24 mouse cellular contexts compared by ENCODE assay signal in the genomic region with DNA sequence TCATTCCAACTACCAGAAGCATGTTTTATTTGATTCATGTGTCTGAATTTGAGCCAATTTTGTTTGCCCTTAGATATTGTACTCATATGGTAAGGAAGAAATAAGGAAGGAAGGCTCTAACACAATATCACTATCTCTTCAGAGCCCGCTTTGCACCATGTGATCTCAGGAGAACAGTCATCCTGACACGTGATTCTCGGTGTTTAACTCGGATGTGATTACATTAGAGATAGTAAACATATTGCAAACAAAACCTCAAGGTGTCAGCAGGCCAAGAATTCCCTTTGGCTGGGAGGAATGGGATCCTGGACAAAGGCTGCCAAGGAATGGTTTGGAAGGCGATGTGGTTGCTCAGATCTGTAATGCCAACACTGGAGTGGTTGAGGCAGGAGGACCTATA. TPM values are rescaled to one million over a fixed set of nuclear protein-coding genes. Genes with fewer than 3 reads are reported as not detected.
A peak's percentile ranks its signal among the peaks of the same experiment; 100 is the strongest.
DNase-seq lines count a peak whose midpoint lies in the region; ATAC-seq and TF ChIP-seq lines count a peak whose summit lies in the region.
"Had no signal": no experiment of that assay in that cellular context is flagged by ENCODE, and none has a peak within 500 bp of the region (broad histone marks: within the 10 kb centered on the region; RNA-seq: fewer than 3 reads in every experiment).

No protein-coding gene starts in this region.

- no peak for ATAC-seq in liver, postnatal 0 days
- no peak for ATAC-seq in midbrain, postnatal 0 days (ENCODE audit: low FRiP score)
- ATAC-seq in forebrain, embryonic 11.5 days (replicated peaks; ENCODE audit: low FRiP score): no peak
- ATAC-seq: activated CD4-positive, CD25-positive, alpha-beta regulatory T cell, adult 4 months; CD4-positive, CD25-positive, alpha-beta regulatory T cell, adult 4 months; forebrain, embryonic 14.5 days; forebrain, embryonic 16.5 days; Patski had no signal

- no peak for TF ChIP-seq POLR2A in liver, adult 2 months (IDR thresholded peaks at IDR 0.05; ENCODE audit: extremely low read depth, insufficient read depth, low read length)
- TF ChIP-seq POLR2A in MEL (IDR thresholded peaks at IDR 0.05; ENCODE audit: control insufficient read depth in 1 of 2, insufficient read depth in 1 of 2, low read depth in 1 of 2, low read length in 2 of 2, poor library complexity in 1 of 2): no peak

- peaks cover 9% of the 10 kb centered on the region for H3K4me1 ChIP-seq in liver, adult 2 months (ENCODE audit: control insufficient read depth, insufficient read depth, low read length)
- H3K4me1 ChIP-seq in liver, postnatal 0 days (ENCODE audit: insufficient read depth): no peaks in the 10 kb centered on the region
- H3K4me1 ChIP-seq in MEL (ENCODE audit: control insufficient read depth in 1 of 2, insufficient read depth in 2 of 2, low read length in 2 of 2): peaks cover 3 to 5% of the 10 kb centered on the region in 2 experiments; a peak in 3 of 4 replicates
- H3K4me1 ChIP-seq in midbrain, postnatal 0 days (ENCODE audit: insufficient read depth, low read length): no peaks in the 10 kb centered on the region
- no peaks in the 10 kb centered on the region for H3K4me1 ChIP-seq in forebrain, embryonic 11.5 days (replicated peaks; ENCODE audit: control insufficient read depth, insufficient read depth, low read length)
- H3K4me1 ChIP-seq: embryonic facial prominence, embryonic 10.5 days; embryonic facial prominence, embryonic 12.5 days; forebrain, embryonic 12.5 days had no signal

- peak; percentile 75 for DNase-seq in liver, adult 2 months (ENCODE audit: extremely low read depth, low read depth, low spot score)
- no peak for DNase-seq in liver, postnatal 0 days
- peak; percentile 69 for DNase-seq in MEL (ENCODE audit: low read depth, low spot score)
- no peak for DNase-seq in midbrain, postnatal 0 days (ENCODE audit: low spot score)
- DNase-seq in forebrain, embryonic 11.5 days (ENCODE audit: low spot score): no peak
- DNase-seq: adrenal gland, adult 8-10 months; adrenal gland, postnatal 14 days; adrenal gland, postnatal 36 days; cerebellum, adult 11-12 months; cerebellum, adult 2 months; cerebellum, adult 9-10 months; cerebellum, postnatal 10 days; cerebellum, postnatal 25 days had no signal

- H3K9me3 ChIP-seq in liver, postnatal 0 days (ENCODE audit: low read length): no peaks in the 10 kb centered on the region
- H3K9me3 ChIP-seq in MEL (replicated peaks; ENCODE audit: insufficient read depth, low read length): no peaks in the 10 kb centered on the region
- no peaks in the 10 kb centered on the region for H3K9me3 ChIP-seq in midbrain, postnatal 0 days (ENCODE audit: low read length)
- no peaks in the 10 kb centered on the region for H3K9me3 ChIP-seq in forebrain, embryonic 11.5 days (ENCODE audit: control insufficient read depth, low read length)
- H3K9me3 ChIP-seq: embryonic facial prominence, embryonic 10.5 days; embryonic facial prominence, embryonic 12.5 days; forebrain, embryonic 12.5 days; G1E had no signal

- H3K9ac ChIP-seq in liver, adult 2 months (ENCODE audit: low read depth, low read length): no peak overlapping the region
- H3K9ac ChIP-seq in liver, postnatal 0 days (replicated peaks): no peak overlapping the region
- no peak overlapping the region for H3K9ac ChIP-seq in MEL (ENCODE audit: control insufficient read depth, low read depth, low read length, poor library complexity, severe bottlenecking)
- H3K9ac ChIP-seq in midbrain, postnatal 0 days (replicated peaks; ENCODE audit: low read length, poor library complexity, severe bottlenecking): no peak overlapping the region
- no peak overlapping the region for H3K9ac ChIP-seq in forebrain, embryonic 11.5 days (ENCODE audit: low read length)
- H3K9ac ChIP-seq: embryonic facial prominence, embryonic 12.5 days; forebrain, embryonic 12.5 days had no signal

- TF ChIP-seq EP300 in liver, postnatal 0 days (IDR thresholded peaks at IDR 0.05; ENCODE audit: low read depth): no peak
- TF ChIP-seq EP300 in MEL (IDR thresholded peaks at IDR 0.05; ENCODE audit: low read depth in 1 of 2, low read length in 2 of 2): peak; percentile 49 to 72; a peak in 3 of 4 replicates

- no peak for TF ChIP-seq CTCF in liver, adult 2 months (IDR thresholded peaks at IDR 0.05; ENCODE audit: low read depth, low read length)
- TF ChIP-seq CTCF in liver, postnatal 0 days (IDR thresholded peaks at IDR 0.05; ENCODE audit: low read depth): no peak
- TF ChIP-seq CTCF in MEL (IDR thresholded peaks at IDR 0.05 in 2 of 3, conservative IDR thresholded peaks at IDR 0.05 in 1 of 3; ENCODE audit: control insufficient read depth in 1 of 3, insufficient read depth in 1 of 3, low read depth in 2 of 3, low read length in 3 of 3, poor library complexity in 1 of 3, severe bottlenecking in 1 of 3): no peak
- no peak for TF ChIP-seq CTCF in midbrain, postnatal 0 days (IDR thresholded peaks at IDR 0.05)

- no peak for TF ChIP-seq RAD21 in MEL (IDR thresholded peaks at IDR 0.05; ENCODE audit: low read depth, low read length)

- H3K27me3 ChIP-seq in liver, adult 2 months (ENCODE audit: control insufficient read depth, insufficient read depth, low read length): no peaks in the 10 kb centered on the region
- H3K27me3 ChIP-seq in liver, postnatal 0 days (ENCODE audit: insufficient read depth, low read length): no peaks in the 10 kb centered on the region
- H3K27me3 ChIP-seq in MEL (ENCODE audit: control insufficient read depth in 1 of 2, insufficient read depth in 2 of 2, low read length in 2 of 2): no peaks in the 10 kb centered on the region
- no peaks in the 10 kb centered on the region for H3K27me3 ChIP-seq in midbrain, postnatal 0 days (ENCODE audit: insufficient read depth, low read length)
- H3K27me3 ChIP-seq in forebrain, embryonic 11.5 days (ENCODE audit: control insufficient read depth, insufficient read depth, low read length): no peaks in the 10 kb centered on the region
- H3K27me3 ChIP-seq: CH12.LX; embryonic facial prominence, embryonic 12.5 days; forebrain, embryonic 12.5 days; Patski had no signal

- no peak overlapping the region for H3K4me3 ChIP-seq in liver, adult 2 months (ENCODE audit: insufficient read depth, low read depth, low read length)
- no peak overlapping the region for H3K4me3 ChIP-seq in liver, postnatal 0 days (ENCODE audit: low read depth, low read length)
- no peak overlapping the region for H3K4me3 ChIP-seq in MEL (ENCODE audit: control insufficient read depth in 1 of 2, insufficient read depth in 1 of 2, low read depth in 2 of 2, low read length in 2 of 2)
- no peak overlapping the region for H3K4me3 ChIP-seq in midbrain, postnatal 0 days (ENCODE audit: low read depth, low read length)
- H3K4me3 ChIP-seq in forebrain, embryonic 11.5 days (ENCODE audit: low read depth, low read length): no peak overlapping the region
- H3K4me3 ChIP-seq: embryonic facial prominence, embryonic 10.5 days; embryonic facial prominence, embryonic 12.5 days; forebrain, embryonic 12.5 days had no signal

- 21% methylated on average over 5 of the region's 5 CpGs for WGBS in liver, adult 2 months
- 74% methylated on average over 5 of the region's 5 CpGs for WGBS in liver, postnatal 0 days (ENCODE audit: insufficient replicate concordance)
- WGBS in midbrain, postnatal 0 days: 89% methylated on average over 5 of the region's 5 CpGs
- 87% methylated on average over 5 of the region's 5 CpGs for WGBS in forebrain, embryonic 11.5 days

- peaks cover 22% of the 10 kb centered on the region for H3K36me3 ChIP-seq in liver, adult 2 months (ENCODE audit: control insufficient read depth, insufficient read depth, low read length)
- peaks cover 10% of the 10 kb centered on the region for H3K36me3 ChIP-seq in liver, postnatal 0 days (replicated peaks; ENCODE audit: insufficient read depth, low read length)
- peaks cover 0 to 7% of the 10 kb centered on the region in 2 experiments; a peak in 3 of 4 replicates for H3K36me3 ChIP-seq in MEL (ENCODE audit: control insufficient read depth in 1 of 2, insufficient read depth in 2 of 2, low read length in 2 of 2)
- peaks cover 9% of the 10 kb centered on the region for H3K36me3 ChIP-seq in midbrain, postnatal 0 days (ENCODE audit: insufficient read depth, low read length)
- no peaks in the 10 kb centered on the region for H3K36me3 ChIP-seq in forebrain, embryonic 11.5 days (ENCODE audit: control insufficient read depth, insufficient read depth, low read length)

- H3K4me2 ChIP-seq in liver, postnatal 0 days (ENCODE audit: low read depth, low read length): no peak overlapping the region
- H3K4me2 ChIP-seq in midbrain, postnatal 0 days (ENCODE audit: low read depth, low read length, poor library complexity, severe bottlenecking): no peak overlapping the region
- H3K4me2 ChIP-seq in forebrain, embryonic 11.5 days (ENCODE audit: low read depth, low read length, severe bottlenecking): no peak overlapping the region
- H3K4me2 ChIP-seq: embryonic facial prominence, embryonic 12.5 days; forebrain, embryonic 12.5 days had no signal

- no peaks in the 10 kb centered on the region; the same call in 1 of the 2 replicates for H3K79me2 ChIP-seq in liver, adult 2 months (ENCODE audit: control insufficient read depth, insufficient read depth, low read length)
- no peaks in the 10 kb centered on the region for H3K79me2 ChIP-seq in MEL (ENCODE audit: control insufficient read depth, insufficient read depth, low read length, poor library complexity)

- peak overlapping the region; percentile 34 for H3K27ac ChIP-seq in liver, adult 2 months (replicated peaks; ENCODE audit: insufficient read depth, low read depth, low read length)
- no peak overlapping the region for H3K27ac ChIP-seq in liver, postnatal 0 days (ENCODE audit: low read depth)
- peak overlapping the region; percentile 17; the same call in 1 of the 2 replicates for H3K27ac ChIP-seq in MEL (ENCODE audit: control insufficient read depth, low read depth, low read length)
- H3K27ac ChIP-seq in midbrain, postnatal 0 days (ENCODE audit: low read depth, low read length): no peak overlapping the region
- no peak overlapping the region for H3K27ac ChIP-seq in forebrain, embryonic 11.5 days (ENCODE audit: low read depth, low read length)
- H3K27ac ChIP-seq: embryonic facial prominence, embryonic 10.5 days; embryonic facial prominence, embryonic 12.5 days; forebrain, embryonic 12.5 days had no signal

RNA-seq across cellular contexts. Expression of gene Larp1b, which starts 11.4 kb away (rescaled TPM):
- 72.3 and 81.2 TPM in 2 replicates for total RNA-seq in liver, adult 2 months (2014; rRNA removed)
- 20.3 and 24.3 TPM in 2 replicates for polyA plus RNA-seq in liver, adult 2 months (2012; rRNA removed)
- 22.3 and 27.9 TPM in 2 replicates for polyA plus RNA-seq in liver, postnatal 0 days (2015; fragmentation: Nextera tagmentation; extraction: Ambion mirVana)
- total RNA-seq in MEL (2012; rRNA removed): 30.1 and 30.4 TPM in 2 replicates
- polyA plus RNA-seq in MEL (2012; ENCODE audit: insufficient read depth in 1 of 2, insufficient read length in 2 of 2, low read depth in 1 of 2, low replicate concordance in 2 of 2, missing spikeins in 1 of 2): 10 to 100 TPM in 1 of 2 experiments, not detected in 1; 33.3 TPM
- total RNA-seq in midbrain, postnatal 0 days (2014; rRNA removed): 11.9 and 12.8 TPM in 2 replicates
- polyA plus RNA-seq in midbrain, postnatal 0 days (2015; fragmentation: Nextera tagmentation; extraction: Ambion mirVana): 3.2 and 5.0 TPM in 2 replicates
- polyA plus RNA-seq in forebrain, embryonic 11.5 days (2014; fragmentation: Nextera tagmentation; extraction: Ambion mirVana): 1.6 and 2.8 TPM in 2 replicates

RNA-seq across cellular contexts. Expression of gene 1700034I23Rik, which starts 35.8 kb away (rescaled TPM):
- total RNA-seq in liver, adult 2 months (2014; rRNA removed): not detected in 2 replicates
- polyA plus RNA-seq in liver, adult 2 months (2012; rRNA removed): not detected in 2 replicates
- polyA plus RNA-seq in liver, postnatal 0 days (2015; fragmentation: Nextera tagmentation; extraction: Ambion mirVana): 0.05 and 0.08 TPM in 2 replicates
- not detected in 2 replicates for total RNA-seq in MEL (2012; rRNA removed)
- not detected for polyA plus RNA-seq in MEL (2012; ENCODE audit: insufficient read depth in 1 of 2, insufficient read length in 2 of 2, low read depth in 1 of 2, low replicate concordance in 2 of 2, missing spikeins in 1 of 2)
- 0.14 TPM in 1 of 2 replicates, not detected in the other for total RNA-seq in midbrain, postnatal 0 days (2014; rRNA removed)
- 0.13 and 0.28 TPM in 2 replicates for polyA plus RNA-seq in midbrain, postnatal 0 days (2015; fragmentation: Nextera tagmentation; extraction: Ambion mirVana)
- not detected in 2 replicates for polyA plus RNA-seq in forebrain, embryonic 11.5 days (2014; fragmentation: Nextera tagmentation; extraction: Ambion mirVana)
- polyA plus RNA-seq: embryonic facial prominence, embryonic 14.5 days; G1E had no signal

Comparison
In these comparisons a context has a peak if more than half of its experiments do, and no peak if none do; other contexts are left out.
1. DNase-seq: peak in liver, adult 2 months (single experiment) and MEL (single experiment); none in liver, postnatal 0 days (single experiment), midbrain, postnatal 0 days (single experiment) and forebrain, embryonic 11.5 days (single experiment).
2. H3K27ac ChIP-seq: peak in liver, adult 2 months (single experiment) and MEL (single experiment); none in liver, postnatal 0 days (single experiment), midbrain, postnatal 0 days (single experiment) and forebrain, embryonic 11.5 days (single experiment).